Mouse (Mus musculus) mouse embryonic stem cell (cell line): ENCODE measurements around the gene Tnni3.
"Not testable (repeated sequence)": the region's sequence is repeated elsewhere in the genome, so short reads cannot be mapped to it uniquely, and the experiment has no call there.

Experiments used
- in situ Hi-C, 2 experiments: fragments of 300-500 bp; cut with MboI; formaldehyde crosslinking; loops; 1 replicate in 1 of 2; 3 replicates in 1 of 2; pipeline ENCODE4 v1.14.3; 2019 to 2020; ENCODE audit warnings: low sequenced_read_pairs in 2 of 2, low pct_unique_long_range_greater_than_20kb in 1 of 2, mixed read lengths in 1 of 2; ENCODE audit not compliant: unreplicated experiment in 1 of 2

Gene Tnni3

GRCm38 (mm10) chr7:4524212-4524922 lies at the start of gene Tnni3:
Gene Tnni3 (minus strand): TSS chr7:4524229.
- in situ Hi-C loops, result not testable (repeated sequence)

GRCm38 (mm10) chr7:4572361-4572760 lies 48.3 kb upstream of the Tnni3 start:
- in situ Hi-C loops, result not testable (repeated sequence)

- in situ Hi-C loops, result no loop called here
Observed at GRCm38 (mm10) chr7:4562660-4563059, 38.6 kb upstream of the Tnni3 start.

DNA sequence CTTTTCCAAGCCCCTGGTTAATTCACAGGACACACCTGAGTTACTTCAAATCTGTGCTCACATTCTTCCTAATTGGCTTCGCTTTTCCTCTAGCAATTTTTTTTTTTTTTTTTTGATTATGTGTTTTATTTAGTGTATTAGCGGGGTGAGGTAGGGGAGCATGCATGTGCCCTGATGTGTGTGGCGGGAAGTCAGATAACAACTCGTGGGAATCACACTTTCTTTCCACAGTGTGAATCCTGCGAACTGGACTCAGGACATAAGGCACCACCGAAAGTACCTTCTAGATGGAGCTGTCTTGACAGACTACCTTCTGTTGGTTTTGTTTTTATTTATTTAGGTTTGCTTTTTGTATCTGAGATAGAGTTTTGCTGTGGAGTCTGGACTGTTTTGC lies 33.1 kb upstream of the Tnni3 start:
- in situ Hi-C loops, result loop anchor here in 1 of 2 experiments (10.0 kb wide), 1 partner anchor 388 kb away; no protein-coding TSS in a partner anchor

GRCm38 (mm10) chr7:4556256-4557166 lies 32.5 kb upstream of the Tnni3 start:
- in situ Hi-C loops, result loop anchor here in 1 of 2 experiments (10.0 kb wide), 1 partner anchor 388 kb away; no protein-coding TSS in a partner anchor

GRCm38 (mm10) chr7:4547221-4547641 lies 23.2 kb upstream of the Tnni3 start, which contains the start of gene Syt5:
Gene Syt5 (minus strand): TSS chr7:4547541.
- in situ Hi-C loops, result no loop called here

- in situ Hi-C loops, result no loop called here
Observed at GRCm38 (mm10) chr7:4546591-4547131, 22.6 kb upstream of the Tnni3 start.

DNA sequence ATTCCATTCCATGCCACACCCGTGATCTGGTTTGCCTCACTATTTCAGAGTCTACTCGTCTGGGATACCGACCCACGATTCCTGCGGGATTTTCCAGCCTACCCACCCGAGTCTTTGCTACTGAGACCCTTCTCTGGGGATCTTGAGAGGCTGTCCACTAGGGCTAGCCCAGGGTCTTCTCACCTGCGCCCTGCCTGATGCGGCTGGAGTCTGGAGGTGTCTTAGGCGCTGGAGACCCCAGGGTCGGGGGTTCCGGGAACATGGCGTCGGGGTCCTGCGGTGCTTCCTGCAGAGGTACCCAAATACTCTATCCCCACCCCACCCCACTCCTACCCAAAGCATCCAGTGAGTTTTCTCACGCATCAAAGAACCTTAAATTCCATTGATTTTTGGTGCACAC lies 22.0 kb upstream of the Tnni3 start:
- in situ Hi-C loops, result no loop called here

GRCm38 (mm10) chr7:4542013-4542412 lies 18.0 kb upstream of the Tnni3 start:
- in situ Hi-C loops, result no loop called here

GRCm38 (mm10) chr7:4541344-4541743 lies 17.3 kb upstream of the Tnni3 start:
- in situ Hi-C loops, result no loop called here

- in situ Hi-C loops, result no loop called here
Observed at GRCm38 (mm10) chr7:4539019-4539418, 15.0 kb upstream of the Tnni3 start.

- in situ Hi-C loops, result no loop called here
Observed at GRCm38 (mm10) chr7:4537181-4537580, 13.2 kb upstream of the Tnni3 start.

- in situ Hi-C loops, result no loop called here
Observed at GRCm38 (mm10) chr7:4536369-4536768, 12.3 kb upstream of the Tnni3 start.

DNA sequence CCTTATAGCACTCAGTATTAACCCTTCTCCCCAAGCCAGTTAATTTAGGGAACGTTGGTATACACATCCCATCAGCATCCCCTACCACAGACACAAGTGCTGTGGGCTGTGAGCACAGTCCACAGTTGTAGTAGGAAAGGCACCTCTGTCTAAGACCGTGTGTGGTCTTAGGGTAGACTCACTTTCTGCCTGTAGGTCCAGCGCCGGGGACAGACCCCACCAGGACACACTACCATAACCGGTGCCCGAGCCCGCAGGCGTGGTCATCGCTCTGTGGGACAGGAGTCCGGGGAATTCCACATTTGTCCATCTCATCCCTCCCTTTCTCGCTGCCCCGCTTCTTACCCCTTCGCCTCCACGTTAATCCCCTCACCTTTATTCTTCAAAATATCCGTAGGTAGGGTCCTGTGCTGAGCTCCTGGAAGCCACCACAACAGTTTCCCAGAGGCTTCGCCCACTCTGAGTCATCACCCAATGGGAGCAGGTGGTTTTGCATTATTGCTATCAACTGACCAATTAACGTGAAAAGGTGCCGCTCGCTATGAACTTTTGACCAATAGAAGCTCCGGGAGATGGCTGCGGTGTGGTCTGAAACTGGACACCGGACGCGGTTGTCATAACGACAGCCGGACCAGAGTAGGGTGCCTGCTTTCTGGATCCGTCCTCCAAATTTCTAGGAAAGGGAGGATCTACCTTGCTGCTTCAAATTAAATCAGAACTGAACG lies 8.1 kb upstream of the Tnni3 start, which contains the start of gene Dnaaf3:
Gene Dnaaf3 (minus strand): TSS at position 449 of the 725 bp plus-strand sequence.
- in situ Hi-C loops, result no loop called here

- in situ Hi-C loops, result not testable (repeated sequence)
Observed at GRCm38 (mm10) chr7:4530166-4530565, 6.1 kb upstream of the Tnni3 start.

GRCm38 (mm10) chr7:4527302-4527689 lies 3.3 kb upstream of the Tnni3 start:
- in situ Hi-C loops, result no loop called here

DNA sequence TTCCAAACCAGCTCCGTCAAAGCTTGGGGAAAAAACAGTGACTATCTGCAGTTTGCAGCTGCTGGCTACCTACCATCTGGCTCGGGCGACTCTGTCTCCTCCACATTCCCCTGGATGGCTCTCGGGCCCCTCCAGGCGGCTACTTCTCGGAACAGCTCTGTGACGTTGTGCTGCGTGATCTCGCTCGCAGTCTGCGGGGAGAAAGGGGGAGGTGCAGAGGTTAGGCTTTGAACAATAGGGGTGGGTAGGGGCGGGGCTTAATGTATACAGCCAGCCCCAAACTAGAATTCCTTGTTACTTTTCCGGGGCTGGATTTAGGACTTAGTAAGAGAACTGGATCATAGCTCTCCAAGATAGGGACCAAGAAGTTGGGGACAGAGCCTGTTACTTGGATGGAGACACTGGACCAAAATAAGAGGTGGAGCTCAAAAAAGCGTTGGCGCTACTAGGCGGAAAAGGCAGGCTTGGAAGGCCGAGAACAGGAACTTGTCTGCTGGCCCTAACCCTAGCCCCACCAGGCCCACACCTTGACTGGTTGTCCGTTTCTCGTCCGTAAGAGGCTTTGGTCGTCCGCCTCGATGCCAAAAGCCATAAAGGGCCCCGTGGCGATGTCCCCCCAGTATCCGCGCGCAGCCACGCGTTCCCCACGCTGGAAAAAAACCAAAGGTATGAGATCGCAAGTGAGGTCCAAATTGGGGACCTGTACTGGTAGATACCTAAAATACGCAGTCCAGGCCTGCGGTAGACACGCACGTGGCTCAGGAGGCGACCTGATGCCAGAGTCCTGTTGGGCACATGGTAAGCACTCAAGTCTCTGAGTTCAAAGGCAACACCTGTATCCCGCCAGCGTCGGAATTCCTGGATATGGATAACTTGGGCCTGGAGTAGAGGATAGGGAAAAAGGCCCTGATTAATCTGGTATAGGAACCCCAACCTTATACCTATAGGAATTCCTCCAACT lies 2.6 kb upstream of the Tnni3 start:
- in situ Hi-C loops, result no loop called here
